Mouse (Mus musculus) macrophage (primary cell): ENCODE measurements around the gene Khdc1a. TPM values are rescaled to one million over a fixed set of nuclear protein-coding genes. Genes with fewer than 3 reads are reported as not detected.
"Not testable (repeated sequence)": the region's sequence is repeated elsewhere in the genome, so short reads cannot be mapped to it uniquely, and the experiment has no call there.

Experiments used
- H3K27ac ChIP-seq: fragments of 350-480 bp; formaldehyde crosslinking; 2 replicates; pipeline ENCODE4 v1.9.0; 2021
- H3K36me3 ChIP-seq: fragments of 350-480 bp; formaldehyde crosslinking; 2 replicates; pipeline ENCODE4 v1.9.0; 2021; ENCODE audit errors: inconsistent target
- H3K4me3 ChIP-seq: fragments of 350-480 bp; formaldehyde crosslinking; 2 replicates; pipeline ENCODE4 v1.9.0; 2021; ENCODE audit errors: inconsistent target
- H3K79me2 ChIP-seq: fragments of 350-480 bp; formaldehyde crosslinking; 2 replicates; pipeline ENCODE4 v1.9.0; 2021; ENCODE audit errors: inconsistent target
- WGBS: methylation state at CpG from one replicate; pipeline ENCODE4 v1.1.7; 2026; ENCODE audit warnings: inconsistent platforms; ENCODE audit not compliant: missing documents; 5-methylcytosine and 5-hydroxymethylcytosine counted together
- polyA plus RNA-seq: library from polyadenylated mRNA; stranded (reverse); fragments of 250-400 nt; gene quantifications from 3 replicates; pipeline ENCODE4 v1.2.4, GENCODE M21; 2018; ENCODE audit warnings: inconsistent platforms

The Khdc1a gene
- polyA plus RNA-seq, 1 experiment from 2014 or later, result not detected

- Histone ChIP-seq H3K4me3 (no peak overlapping the region), H3K36me3 (no peaks in the 10 kb centered on the region), H3K27ac (no peak overlapping the region), H3K79me2 (no peaks in the 10 kb centered on the region)
- WGBS, result 51% methylated on average over 16 of the region's 16 CpGs
Observed at GRCm38 (mm10) chr1:21333222-21333973, 16.0 kb upstream of the Khdc1a start.

DNA sequence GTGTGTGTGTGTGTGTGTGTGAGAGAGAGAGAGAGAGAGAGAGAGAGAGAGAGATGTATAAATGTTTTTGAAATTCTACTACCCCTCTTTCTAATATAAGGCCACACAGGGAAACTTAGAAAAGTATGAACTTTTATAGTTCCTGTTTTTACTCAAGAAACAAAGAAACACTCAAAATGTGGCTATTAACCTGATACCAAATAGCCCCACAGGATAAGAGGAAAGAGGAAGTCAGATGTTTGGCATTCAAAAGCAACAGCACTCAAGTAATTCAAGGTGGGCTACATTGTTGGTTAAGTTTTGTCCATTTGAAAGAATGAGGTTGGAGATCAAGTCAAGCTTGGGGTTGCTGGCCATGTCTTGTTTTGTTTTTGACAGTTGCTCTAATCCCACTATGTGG is 13.6 kb upstream of the Khdc1a start:
- H3K27ac ChIP-seq, result no peak overlapping the region
- no peaks in the 10 kb centered on the region for H3K36me3 ChIP-seq
- no peak overlapping the region for H3K4me3 ChIP-seq
- H3K79me2 ChIP-seq, result no peaks in the 10 kb centered on the region

GRCm38 (mm10) chr1:21340745-21341144 is 8.7 kb upstream of the Khdc1a start:
- no peaks in the 10 kb centered on the region for H3K79me2 ChIP-seq

GRCm38 (mm10) chr1:21344253-21344652 is 5.2 kb upstream of the Khdc1a start:
- Histone ChIP-seq H3K79me2 (no peaks in the 10 kb centered on the region), H3K4me3 (no peak overlapping the region), H3K36me3 (no peaks in the 10 kb centered on the region), H3K27ac (no peak overlapping the region)
- WGBS, result 64% methylated on average over 4 of the region's 4 CpGs

More at GRCm38 (mm10) chr1:21340745-21341144, 8.7 kb upstream of the Khdc1a start:
- Histone ChIP-seq H3K36me3 (no peaks in the 10 kb centered on the region), H3K4me3 (no peak overlapping the region), H3K27ac (no peak overlapping the region)
- 89% methylated on average over 1 of the region's 1 CpGs for WGBS

GRCm38 (mm10) chr1:21344752-21345151 is 4.7 kb upstream of the Khdc1a start:
- not testable (repeated sequence) for H3K79me2 ChIP-seq, H3K27ac ChIP-seq, H3K36me3 ChIP-seq, H3K4me3 ChIP-seq
- WGBS, result 93% methylated on average over 7 of the region's 7 CpGs

DNA sequence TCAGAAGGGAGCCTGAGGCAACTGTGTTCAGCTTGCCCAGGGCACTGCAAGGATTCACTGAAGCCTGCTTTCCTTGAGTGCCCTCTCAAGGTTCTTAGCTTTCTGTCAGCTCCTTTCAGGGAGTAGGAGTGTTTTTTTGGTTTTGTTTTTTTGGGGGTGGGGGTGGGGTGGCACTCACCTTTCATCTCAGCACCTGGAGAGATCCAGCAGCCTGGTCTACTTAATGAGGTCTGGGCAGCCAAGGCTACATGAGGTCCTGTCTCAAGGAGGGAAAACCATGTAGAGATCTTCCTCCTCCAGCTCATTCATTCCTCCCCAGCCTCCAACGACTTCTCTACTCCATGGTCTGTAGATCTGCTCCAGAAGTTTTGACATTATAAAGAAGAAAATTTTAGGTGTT is 18.6 kb downstream of the Khdc1a start, which contains the start of gene Khdc1c:
Gene Khdc1c (plus strand): TSS at position 301 of the 400 bp plus-strand sequence.
- H3K27ac ChIP-seq, H3K4me3 ChIP-seq, H3K36me3 ChIP-seq, H3K79me2 ChIP-seq: not testable (repeated sequence)
- 83% methylated on average over 1 of the region's 1 CpGs for WGBS

GRCm38 (mm10) chr1:21383256-21383655 is 33.8 kb downstream of the Khdc1a start, which contains the start of gene Khdc1b:
Khdc1b (plus strand) TSS chr1:21383556.
- no peaks in the 10 kb centered on the region for H3K79me2 ChIP-seq
- H3K27ac ChIP-seq, result no peak within 1 kb of the TSS
- H3K36me3 ChIP-seq, result no peaks in the 10 kb centered on the region

GRCm38 (mm10) chr1:21391138-21391671 is 41.8 kb downstream of the Khdc1a start:
- Histone ChIP-seq H3K36me3 (no peaks in the 10 kb centered on the region), H3K27ac (no peak overlapping the region)
- WGBS, result 87% methylated on average over 6 of the region's 6 CpGs

More at GRCm38 (mm10) chr1:21383256-21383655, 33.8 kb downstream of the Khdc1a start, which contains the start of gene Khdc1b:
- H3K4me3 ChIP-seq, result no peak within 1 kb of the TSS
- 80% methylated on average over 1 of the region's 1 CpGs for WGBS

More at GRCm38 (mm10) chr1:21391138-21391671, 41.8 kb downstream of the Khdc1a start:
- H3K79me2 ChIP-seq, result no peaks in the 10 kb centered on the region
- H3K4me3 ChIP-seq, result no peak overlapping the region

Other genes with a start within 250 kb of the Khdc1a start
- gene Tmem14a, start 131.1 kb upstream of the Khdc1a start, polyA plus RNA-seq, result 1.9 to 2.6 TPM (median 2.2 TPM) in 3 replicates
- 0.49 to 3.1 TPM (median 0.80 TPM) in 3 replicates for gene Gsta3, start 109.1 kb upstream of the Khdc1a start, polyA plus RNA-seq
- not detected in 3 replicates for gene Khdc1c, start 18.7 kb downstream of the Khdc1a start, polyA plus RNA-seq
- not detected in 3 replicates for gene Khdc1b, start 33.9 kb downstream of the Khdc1a start, polyA plus RNA-seq